Mouse (Mus musculus): ENCODE measurements around the gene Tmc3.

The Tmc3 gene

DNA sequence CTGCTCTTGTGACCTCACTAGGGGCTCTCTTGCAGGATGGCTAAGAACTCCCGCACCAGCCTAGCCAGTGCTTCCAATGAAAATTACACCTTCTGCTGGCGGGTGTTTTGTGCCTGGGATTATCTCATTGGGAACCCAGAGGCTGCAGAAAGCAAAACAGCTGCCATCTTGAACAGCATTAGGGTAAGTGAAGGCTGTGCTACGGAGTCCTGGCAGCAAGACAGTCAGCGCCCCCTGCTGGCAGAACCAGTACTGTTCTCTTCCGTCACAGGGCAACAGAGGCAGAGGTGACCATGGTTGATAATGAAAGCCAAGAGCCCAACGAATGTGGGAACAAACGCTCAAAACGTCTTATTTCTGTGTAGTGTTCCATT is 15.2 kb downstream of the Tmc3 start:
- DNase-seq, result peak; percentile 39

DNA sequence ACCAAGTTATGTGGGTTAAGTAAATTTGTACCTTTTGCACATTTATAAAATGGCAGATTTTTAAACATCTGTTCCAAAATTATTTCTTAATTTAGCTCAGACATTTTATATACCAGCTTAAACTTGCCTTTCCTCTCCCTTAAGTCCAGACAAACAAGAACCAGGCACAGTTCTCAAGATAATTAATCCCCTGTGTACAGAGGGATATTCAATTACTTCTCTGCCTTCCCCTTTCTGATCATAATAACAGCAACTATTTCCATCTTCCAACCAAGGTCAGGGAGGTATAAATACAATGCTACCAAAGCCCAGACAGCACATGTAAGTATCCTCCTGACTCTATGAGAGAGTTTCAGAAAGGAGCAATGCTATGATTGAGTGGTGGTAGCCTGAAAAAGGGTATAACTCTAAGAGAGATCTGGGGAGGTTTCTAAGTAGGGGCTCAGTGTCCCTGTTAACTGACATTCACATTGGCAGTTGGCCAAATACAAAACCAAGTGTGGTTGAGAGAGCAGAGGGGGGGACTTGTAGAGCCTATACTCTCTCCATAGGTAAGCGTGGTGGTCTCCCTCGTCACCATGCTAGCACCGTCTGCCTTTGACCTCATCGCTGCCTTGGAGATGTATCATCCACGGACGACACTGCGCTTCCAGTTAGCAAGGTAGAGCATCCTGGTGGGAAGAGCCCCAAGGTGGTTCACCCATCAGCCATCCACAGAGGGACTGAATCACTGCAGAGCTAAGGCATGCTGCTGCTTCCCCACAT is 19.6 kb downstream of the Tmc3 start:
- no peak for DNase-seq

DNA sequence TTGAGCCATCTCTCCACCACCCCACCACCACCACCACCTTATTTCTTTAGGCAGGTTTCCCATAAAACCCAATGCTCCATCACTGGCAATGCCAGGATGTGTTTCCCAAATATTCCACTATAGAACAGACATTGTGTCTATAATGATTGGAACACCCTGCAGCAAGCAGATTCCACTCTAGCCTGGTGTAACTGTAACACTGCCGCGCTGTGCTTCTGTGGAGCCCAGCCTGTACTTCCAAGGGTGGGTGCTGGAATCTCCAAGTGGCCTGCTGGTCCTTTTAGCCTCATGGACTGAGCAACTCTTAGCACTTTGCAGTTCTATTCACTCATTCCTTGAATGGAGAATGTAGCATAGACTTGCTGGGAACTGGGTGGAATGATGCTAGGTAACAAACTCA is 22.1 kb downstream of the Tmc3 start:
- no peak for DNase-seq

DNA sequence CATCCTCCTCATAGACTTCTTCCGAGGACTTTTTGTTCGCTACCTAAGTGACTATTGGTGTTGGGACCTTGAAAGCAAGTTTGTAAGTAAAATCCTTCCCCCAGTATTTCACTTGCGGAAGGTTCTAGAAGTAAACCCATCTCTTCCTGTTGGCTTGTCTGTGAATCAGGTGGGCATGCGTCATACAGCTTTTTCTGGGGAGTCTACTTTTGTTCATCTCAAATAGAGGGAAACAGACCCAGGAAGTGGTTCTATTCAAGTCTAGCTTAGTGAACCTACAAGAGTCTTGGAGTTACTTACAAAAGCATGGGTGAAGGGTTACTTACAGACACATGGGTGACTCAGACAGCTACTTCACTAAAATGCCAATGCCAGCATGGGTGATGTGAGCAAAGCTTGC is 25.2 kb downstream of the Tmc3 start:
- no peak for DNase-seq

DNA sequence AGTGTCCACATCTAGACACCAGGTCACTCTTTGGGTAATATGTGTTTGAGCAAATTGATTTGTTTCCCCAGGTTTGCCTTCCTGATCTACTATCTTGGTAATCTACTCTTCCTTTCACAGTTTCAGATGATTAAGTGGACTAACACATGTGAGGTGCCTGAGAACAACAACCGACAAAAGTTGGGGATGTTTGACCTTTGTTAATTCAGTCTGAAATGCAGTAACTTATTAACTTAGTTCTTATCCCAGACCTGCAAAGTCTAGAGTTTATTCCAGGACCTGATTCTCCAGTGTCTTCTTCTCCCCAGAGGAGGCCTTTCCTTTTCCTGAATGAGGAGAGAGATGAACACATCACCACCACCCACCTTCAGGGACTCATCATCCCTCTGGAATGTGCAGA is 27.2 kb downstream of the Tmc3 start:
- no peak for DNase-seq

DNA sequence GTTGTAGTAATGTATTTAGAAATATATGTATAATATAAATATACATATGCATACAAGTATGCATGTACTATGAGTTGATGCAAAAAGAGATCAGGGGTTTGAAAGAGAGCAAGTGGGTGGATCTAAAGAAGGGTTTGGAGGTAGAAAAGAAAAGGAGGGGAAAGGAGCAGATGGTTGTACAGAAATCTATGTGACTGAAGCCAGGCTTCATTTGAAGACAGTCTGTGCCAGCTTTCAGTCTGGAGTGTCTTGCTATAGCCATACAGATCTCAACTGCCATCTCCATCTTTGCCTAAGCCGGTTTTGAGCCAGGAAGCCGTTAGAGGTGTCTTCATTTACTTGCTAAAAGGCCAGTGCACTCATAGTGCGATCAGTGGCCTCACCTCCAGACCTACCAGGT is 30.5 kb downstream of the Tmc3 start:
- no peak for DNase-seq

DNA sequence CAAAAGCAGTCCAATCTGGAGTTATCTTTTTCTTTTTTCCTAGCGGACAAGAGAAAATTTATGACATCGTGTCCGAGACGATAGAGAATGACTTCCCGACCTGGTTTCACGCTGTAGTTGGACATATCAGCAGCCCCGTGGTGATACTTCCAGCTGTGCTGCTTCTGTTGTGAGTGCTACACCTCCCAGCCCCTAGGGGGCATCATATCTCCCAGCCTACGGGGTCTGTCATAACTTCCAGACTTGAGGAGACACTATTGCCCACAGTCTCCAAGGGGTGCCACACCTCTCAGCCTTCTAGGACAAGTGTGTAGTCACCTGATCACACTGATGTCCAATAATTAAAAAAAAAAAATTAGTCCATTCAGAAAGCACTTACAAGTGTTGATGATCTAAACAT is 31.1 kb downstream of the Tmc3 start:
- no peak for DNase-seq

DNA sequence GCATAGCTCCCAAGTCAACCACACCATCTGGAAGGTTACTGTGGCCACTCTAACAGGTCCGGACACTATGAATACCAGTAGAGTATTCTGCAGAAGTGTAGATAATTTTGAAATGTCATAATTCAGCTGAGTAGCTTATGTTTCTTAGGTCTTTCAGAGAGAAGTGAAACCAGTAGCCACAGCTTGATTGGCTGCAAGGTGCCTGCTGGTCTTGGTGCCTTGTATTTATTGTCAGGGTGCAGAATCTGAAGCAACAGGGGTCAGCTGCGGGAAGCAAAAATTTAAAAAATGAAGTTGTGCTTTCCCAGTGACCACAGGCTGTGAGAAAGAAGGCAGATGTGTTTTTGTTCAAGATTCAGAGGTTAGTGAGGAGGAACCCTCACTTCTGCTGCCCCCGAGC is 31.5 kb downstream of the Tmc3 start:
- DNase-seq, result no peak

DNA sequence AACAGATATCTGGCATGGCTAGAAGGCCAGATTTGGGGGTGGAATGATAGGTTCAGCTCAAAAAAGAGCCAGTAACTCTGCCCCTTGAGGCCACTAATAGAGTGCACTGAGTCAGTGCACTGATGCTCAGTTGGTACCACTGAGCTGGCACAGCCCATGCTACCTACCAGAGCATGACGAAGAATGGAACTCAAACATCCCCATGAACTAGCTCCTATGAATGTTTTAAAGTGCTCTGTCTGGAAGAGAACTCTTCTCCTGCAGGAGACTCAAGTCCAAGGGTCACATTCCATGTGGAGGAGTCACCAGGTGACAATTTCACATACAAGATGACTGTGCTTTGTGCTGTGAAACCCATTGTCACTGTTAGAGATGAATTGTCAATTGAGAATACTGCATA is 34.0 kb downstream of the Tmc3 start:
- no peak for DNase-seq

DNA sequence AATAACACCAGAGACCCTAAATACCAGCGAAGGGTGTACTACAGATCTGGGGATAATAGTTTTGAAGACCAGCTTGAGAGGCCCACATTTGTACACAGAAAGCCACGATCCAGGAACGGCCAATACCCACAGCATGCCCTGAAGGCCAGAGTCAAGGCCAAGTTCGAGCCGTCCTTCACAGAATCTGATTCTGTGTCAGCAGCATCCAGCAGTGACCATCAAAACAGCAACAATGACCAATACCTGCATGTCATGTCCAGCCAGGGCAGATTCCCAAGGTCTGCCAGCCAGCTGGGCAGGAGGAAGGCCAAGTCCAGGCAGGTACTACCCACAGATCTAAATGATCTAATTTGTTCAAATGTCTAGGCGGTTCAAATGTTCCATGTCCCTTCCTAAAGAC is 37.9 kb downstream of the Tmc3 start:
- DNase-seq, result no peak

DNA sequence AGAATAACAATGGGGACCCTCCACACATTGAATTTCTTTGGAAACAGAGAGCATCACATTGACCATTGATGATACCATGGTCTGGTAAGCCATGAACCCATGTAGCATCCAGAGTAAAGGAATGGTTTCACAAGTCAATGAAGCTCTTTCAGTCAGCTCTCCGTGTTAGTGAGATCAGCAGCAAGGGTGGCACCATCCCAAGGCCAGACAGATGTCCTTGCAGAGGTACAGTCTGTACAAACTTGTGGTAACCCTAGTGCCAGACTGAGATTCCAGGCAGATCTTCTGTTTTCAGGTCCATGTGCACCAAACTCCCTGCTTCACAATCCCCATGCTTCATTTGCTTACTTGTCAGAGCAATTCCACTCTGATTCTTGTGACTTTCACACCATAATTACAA is 39.3 kb downstream of the Tmc3 start:
- no peak for DNase-seq

DNA sequence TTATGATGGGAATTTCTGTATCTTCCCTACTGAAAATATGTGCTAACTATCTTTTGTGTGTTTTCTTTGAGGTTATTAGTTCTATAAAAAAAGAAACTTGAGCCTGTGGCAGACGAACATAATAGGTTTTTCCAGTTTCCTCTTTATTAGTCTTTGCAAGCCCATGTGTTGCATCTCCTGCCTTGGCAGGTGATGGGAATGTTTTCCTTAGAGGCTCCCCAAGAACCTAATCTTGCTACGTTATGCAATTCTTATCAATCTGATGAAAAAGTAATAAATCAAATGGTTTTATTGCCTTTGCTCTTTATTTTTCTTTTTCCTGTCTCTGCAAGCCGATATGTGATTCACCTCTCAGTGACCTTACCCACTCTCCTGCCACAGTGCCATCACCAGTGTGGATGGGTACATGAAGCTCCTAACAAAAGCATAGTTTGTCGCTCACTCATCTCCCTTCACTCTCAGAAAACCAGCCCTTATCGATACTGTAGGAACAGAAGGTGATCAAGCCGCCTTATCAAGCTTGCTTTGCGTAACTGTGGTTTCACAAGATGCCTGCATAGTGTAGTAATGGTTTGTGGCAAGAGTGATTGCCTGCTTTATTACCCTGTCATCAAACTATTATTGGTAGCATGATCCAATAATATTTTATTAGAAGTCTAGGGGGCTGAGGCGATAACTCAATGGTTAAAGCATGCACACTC is 42.0 kb downstream of the Tmc3 start:
- no peak for DNase-seq

DNA sequence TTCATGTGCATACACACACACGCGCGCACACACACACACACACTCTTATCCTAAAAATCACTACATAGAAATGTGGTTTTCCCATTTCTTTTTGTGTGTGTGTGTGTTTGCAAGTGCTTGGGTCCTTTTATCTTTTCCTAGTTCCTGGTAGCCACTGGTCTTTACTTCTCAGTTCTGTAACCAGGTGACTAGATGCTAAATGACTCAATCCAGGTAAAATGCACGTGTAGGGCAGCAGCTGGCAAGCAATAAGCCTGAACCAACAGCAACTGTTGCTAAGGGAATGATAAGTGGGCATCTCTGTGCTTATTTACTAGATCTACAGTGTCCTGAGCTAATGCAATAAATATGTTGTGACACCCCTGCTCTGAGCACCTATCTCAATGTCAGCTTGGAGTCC is 42.6 kb downstream of the Tmc3 start:
- no peak for DNase-seq

DNA sequence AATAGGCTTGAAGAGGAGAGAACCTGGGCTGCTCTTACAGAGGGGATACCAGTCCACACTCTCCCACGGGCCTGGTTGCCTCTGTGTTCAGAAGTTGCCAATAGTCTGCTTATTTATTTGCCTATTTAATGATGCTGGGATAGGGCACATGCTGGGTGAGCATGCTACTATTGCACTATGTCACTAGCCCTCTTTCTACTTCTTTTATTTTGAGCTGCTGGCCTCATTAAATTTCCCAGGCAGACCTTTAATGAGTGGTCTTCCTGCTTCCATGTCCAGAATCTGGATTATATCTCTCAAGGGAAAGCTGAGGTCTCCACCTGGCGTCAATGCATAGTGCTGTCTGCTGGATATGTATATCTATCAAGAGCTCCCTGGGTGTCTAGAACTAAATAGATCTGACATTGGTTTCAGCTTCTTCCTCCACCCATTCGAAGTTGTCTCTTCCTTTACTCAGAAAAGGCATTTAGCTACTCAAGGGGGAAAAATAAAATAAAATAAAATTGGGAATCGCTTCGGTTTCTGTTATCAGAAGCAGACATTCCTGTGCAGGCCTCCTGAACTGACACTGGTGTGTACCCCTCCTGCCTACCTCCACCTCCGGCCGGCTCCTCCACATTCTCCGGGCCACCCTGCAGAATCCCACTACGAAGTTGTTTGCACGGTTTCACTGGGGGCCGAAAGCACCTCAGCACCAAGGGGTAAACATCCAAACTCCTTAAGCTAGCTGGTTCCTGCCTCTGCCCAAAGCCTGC is 46.5 kb downstream of the Tmc3 start:
- no peak for DNase-seq

DNA sequence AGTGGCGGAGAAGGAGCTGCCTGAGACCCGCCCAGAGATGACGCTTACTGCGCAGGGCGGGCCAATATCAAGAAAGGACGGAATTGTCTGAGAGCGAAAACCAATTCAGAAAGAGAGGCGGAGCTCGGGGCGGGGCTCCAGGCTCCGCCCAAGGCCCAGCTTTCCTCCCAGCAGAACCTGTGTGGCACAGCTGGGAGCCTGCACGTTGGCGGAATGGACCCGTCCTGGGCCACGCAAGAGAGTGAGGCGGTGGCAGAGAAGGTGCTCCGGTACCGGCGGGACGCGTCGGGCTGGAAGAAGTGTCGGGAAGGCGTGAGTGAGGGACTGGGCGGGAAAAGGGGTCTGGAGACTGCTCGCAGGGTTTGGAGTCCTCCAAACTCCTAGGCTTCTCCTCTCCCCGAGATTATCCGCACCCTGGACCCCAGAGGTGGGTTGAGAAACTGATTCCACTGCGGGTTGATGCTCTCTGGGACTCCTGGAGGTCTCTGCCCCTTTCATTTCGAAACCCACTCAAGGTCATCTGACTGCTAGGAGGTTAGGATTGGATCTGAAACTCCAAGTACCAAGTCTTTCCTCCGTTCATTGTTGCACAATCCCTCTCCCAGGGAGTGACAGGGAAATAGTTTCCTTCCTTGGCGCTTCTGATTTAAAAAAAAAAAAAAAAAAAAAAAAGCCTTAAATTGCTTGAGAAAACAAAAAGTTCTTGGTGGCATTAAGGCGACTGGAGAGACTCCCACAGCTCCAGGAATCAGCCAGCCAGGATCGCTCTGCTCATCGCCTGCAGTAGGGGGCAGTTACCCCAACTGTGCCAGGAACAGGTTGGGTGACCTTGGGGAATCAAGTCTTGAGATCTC is 47.3 kb downstream of the Tmc3 start, which contains the start of gene Stard5:
Gene Stard5 (plus strand): TSS at position 132 of the 854 bp plus-strand sequence.
- peak; percentile 88 for DNase-seq

DNA sequence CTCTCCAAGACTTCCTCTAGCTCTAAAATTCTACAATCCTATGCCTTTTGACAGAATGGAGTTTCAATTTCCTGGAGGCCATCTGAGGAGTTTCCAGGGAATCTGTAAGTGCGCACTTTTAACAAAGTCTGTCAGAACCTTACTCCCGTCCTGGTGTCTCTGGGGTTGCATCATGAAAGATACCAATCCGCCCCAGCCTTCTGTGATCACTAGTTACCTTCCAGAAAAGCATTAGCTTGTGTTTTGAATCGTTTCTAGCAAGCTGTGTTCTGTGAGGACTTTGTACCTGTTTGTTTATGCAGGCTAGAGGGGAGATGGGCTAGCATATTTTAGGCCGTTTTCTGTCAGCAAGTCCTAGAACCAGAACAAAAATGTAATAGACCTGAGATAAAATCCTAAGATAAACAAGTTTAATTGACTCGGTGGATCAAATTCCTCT is 48.0 kb downstream of the Tmc3 start:
- no peak for DNase-seq

DNA sequence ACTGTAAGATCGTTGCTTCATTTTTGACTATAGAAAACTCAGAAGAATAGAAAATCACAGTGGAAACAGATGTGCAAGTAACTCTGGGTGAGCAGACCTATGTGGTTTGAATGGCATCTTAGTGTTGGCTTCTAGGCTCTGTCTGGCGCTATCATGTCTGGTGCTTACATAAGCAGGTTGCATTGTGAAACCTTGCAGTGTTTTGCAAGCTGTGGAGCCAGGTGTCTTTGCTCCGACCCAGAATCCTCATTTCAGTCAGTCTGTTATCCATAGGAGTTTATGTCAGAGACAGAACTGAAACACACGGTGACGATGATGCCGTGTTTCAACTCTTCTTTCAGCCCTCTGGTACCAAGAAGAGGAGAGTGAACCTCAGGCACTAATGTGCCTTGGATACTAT is 49.1 kb downstream of the Tmc3 start:
- DNase-seq, result no peak

DNA sequence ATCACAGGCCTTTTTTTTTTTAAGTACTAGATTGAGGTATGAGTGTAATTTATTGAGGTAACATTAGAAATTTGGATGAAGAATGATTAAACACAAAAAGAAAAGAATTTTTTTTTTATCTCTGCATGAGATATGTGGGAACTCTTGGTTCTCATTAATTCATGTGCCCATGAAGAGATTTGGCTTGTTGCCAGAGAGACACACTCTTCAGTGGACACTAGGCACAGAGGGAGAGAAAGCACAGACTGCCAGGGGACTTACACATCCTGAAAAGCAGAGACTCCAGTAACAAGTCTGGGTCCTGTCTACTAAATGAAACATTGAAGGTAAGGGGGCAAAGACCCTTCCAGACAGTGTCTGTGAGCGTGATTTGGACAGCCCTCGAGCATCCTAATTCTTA is 51.0 kb downstream of the Tmc3 start:
- no peak for DNase-seq

DNA sequence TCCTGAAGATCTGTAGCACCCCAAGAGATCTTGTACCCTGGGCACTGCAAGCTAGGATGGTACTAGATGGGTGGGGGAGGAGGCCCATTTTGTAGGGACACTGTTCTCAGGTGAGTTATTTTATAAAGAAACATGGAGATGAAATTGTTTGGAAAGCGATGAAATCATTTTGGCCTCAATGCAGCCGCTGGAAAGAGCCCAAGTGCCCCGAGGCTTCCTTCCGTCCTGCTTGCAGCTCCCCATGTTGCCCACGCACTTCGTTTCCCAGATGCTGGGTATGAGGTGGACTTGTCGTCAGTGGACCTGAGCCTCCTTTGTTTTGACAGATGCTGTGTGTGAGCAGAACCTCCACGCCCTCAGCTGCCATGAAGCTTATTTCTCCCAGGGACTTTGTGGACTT is 51.7 kb downstream of the Tmc3 start:
- DNase-seq, result no peak

DNA sequence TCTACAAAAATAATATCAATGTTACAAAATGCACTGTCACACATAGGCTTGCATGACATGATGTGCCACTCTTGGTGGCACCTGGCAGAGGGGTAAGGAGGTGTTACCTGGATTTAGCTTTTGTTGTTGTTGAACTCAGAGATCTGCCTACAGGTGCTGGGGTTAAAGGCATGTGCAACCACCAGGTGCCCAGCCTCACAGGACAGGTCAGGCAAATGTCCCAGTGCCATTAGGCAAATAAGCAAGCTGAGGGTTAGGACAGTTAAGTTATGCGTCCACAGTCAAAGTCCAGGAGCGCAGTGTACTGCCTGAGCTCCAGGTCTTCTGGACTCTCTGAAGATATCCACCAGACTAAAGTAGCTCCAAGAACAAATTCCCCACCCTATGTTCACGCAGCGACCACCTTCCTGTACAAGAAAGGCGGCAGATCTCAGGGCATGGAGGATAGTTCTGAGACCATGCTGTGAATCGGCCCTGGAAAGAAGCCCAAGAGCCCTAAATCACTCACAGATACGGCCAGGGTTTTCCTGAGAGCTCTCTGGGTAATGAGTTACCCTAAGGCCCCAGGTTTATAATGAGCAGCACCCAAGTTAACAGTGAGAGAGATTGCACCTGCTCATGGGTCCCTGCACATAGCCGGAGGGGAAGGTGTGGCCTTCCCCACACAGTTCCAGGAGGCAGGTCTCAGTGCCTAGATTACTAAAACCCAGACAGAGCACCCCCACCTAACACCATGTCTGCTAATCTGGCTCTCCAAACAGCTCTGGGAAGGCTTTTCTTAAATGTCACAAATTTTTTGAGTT is 53.3 kb downstream of the Tmc3 start:
- DNase-seq, result no peak

DNA sequence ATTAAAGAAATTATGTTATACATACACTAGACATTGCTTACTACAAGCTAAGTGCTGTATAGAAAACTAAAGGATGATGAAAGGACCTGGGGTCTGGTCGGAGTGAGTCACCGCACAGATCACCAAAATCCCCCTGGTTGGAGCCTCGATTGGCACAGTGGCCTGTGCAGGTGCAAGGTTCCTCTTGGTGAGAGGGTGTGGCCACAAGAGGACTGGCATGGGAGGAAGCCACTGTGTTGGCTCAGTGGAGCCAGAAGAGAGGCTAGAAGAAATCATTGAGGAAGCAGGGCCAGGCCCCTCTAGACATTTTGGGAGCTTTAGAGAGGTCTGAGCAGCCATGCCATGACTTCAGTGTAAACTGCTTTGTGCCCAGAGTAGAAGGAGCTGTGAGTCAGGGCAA is 54.4 kb downstream of the Tmc3 start:
- DNase-seq, result no peak

DNA sequence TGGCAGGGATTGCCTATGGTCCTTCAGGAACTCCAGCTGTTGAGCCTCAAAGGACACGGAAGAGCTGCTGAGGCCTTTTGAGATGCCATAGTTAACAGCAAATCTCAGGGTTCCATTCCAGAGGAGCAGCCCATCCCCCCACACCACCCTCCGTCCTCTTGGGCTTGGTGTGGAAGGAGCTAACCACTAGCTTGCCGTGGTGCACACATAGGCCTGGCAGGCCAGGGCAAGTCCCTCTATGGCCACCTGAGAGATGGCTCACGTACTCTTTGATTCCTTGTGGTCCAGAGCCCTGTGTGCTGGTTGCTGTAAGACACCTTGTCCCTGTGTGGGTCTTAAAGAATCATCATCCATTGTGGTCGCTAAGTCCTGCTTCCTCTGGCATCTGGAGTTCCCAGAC is 55.9 kb downstream of the Tmc3 start:
- DNase-seq, result no peak
